Mouse (Mus musculus): ENCODE results near the gene Myo1e.

DNA sequence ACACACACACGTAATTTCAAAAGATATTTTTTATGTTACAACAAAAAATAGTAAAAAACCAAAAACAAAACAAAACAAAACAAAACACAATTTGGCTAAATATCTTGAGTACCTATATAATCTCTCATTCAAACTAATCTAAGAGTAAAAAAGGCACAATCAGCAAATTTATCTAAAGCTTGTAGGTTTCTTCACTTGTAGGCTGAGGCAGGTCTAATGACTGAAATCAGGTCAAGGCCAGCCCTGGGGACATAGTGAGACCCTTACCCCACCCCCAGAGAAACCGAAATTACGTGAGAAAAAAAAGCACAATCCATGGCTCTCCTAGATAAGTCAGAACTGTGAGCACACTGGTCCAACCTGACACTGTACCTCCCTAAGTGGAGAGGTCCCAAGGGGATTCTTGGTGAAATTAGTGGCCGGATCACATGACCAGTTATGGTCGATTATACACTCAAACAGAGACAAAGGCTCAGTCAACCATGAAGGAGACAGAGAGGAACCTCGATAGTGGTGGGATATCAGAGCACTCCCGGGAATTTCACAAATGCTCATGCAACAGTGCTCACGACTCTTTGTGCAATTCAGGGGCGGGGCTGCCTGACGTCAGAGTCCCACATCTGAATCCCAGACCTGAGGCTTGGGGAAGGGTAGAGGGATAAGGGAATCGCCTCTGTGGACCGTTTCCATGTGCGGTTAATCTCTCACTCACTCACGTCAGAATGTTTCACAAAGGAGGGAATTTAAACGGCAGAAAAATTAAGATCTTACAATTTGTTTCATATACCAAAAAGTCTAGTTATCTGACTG is 3.7 kb upstream of the Myo1e start:
- TF ChIP-seq CTCF (IDR thresholded peaks at IDR 0.05; ENCODE audit: low read depth, low read length) = no peak
- TF ChIP-seq POLR2A (IDR thresholded peaks at IDR 0.05; ENCODE audit: borderline replicate concordance, low read depth, low read length) = no peak

Data from bone marrow macrophage, adult 2 months (primary cell).